Mouse (Mus musculus): ENCODE measurements around the gene Ccl19. TPM values are rescaled to one million over a fixed set of nuclear protein-coding genes. Genes with fewer than 3 reads are reported as not detected.

The Ccl19 gene
- polyA plus RNA-seq (2015; fragmentation: Nextera tagmentation; extraction: Ambion mirVana): 0.32 and 0.60 TPM in 2 replicates

GRCm38 (mm10) chr4:42756477-42756876, at the start of gene Ccl19:
TSS of gene Ccl19 (minus strand) at chr4:42756577.

GRCm38 (mm10) chr4:42773893-42774292, 17.5 kb upstream of the Ccl19 start, which contains the start of gene Ccl21a:
TSS of gene Ccl21a (minus strand) at chr4:42773993.

GRCm38 (mm10) chr4:42735245-42735644, 21.1 kb downstream of the Ccl19 start, which contains the start of gene 4930578G10Rik:
TSS of gene 4930578G10Rik (plus strand) at chr4:42735545.

Other genes with a start within 250 kb of the Ccl19 start
- not detected in 2 replicates for gene Fam205a2, start 228.4 kb downstream of the Ccl19 start, polyA plus RNA-seq (2015; fragmentation: Nextera tagmentation; extraction: Ambion mirVana)
- not detected in 2 replicates for gene Gm10591, start 144.4 kb downstream of the Ccl19 start, polyA plus RNA-seq (2015; fragmentation: Nextera tagmentation; extraction: Ambion mirVana)
- 1.3 TPM in 1 of 2 replicates, not detected in the other for gene Gm2564, start 126.9 kb downstream of the Ccl19 start, polyA plus RNA-seq (2015; fragmentation: Nextera tagmentation; extraction: Ambion mirVana)
- not detected in 2 replicates for gene Ccl27b, start 101.3 kb downstream of the Ccl19 start, polyA plus RNA-seq (2015; fragmentation: Nextera tagmentation; extraction: Ambion mirVana)
- gene Il11ra2, start 94.7 kb downstream of the Ccl19 start, polyA plus RNA-seq (2015; fragmentation: Nextera tagmentation; extraction: Ambion mirVana): not detected in 2 replicates
- not detected in 2 replicates for gene 4930578G10Rik, start 21.0 kb downstream of the Ccl19 start, polyA plus RNA-seq (2015; fragmentation: Nextera tagmentation; extraction: Ambion mirVana)
- gene Ccl21a, start 17.4 kb upstream of the Ccl19 start, polyA plus RNA-seq (2015; fragmentation: Nextera tagmentation; extraction: Ambion mirVana): 10.1 and 10.8 TPM in 2 replicates
- gene Fam205a1, start 97.3 kb upstream of the Ccl19 start, polyA plus RNA-seq (2015; fragmentation: Nextera tagmentation; extraction: Ambion mirVana): not detected in 2 replicates
- 0.04 TPM in 1 of 2 replicates, not detected in the other for gene Gm12394, start 100.2 kb upstream of the Ccl19 start, polyA plus RNA-seq (2015; fragmentation: Nextera tagmentation; extraction: Ambion mirVana)
- gene Fam205c, start 117.7 kb upstream of the Ccl19 start, polyA plus RNA-seq (2015; fragmentation: Nextera tagmentation; extraction: Ambion mirVana): 0.21 TPM in 1 of 2 replicates, not detected in the other
- gene Phf24, start 160.1 kb upstream of the Ccl19 start, polyA plus RNA-seq (2015; fragmentation: Nextera tagmentation; extraction: Ambion mirVana): 0.51 and 0.73 TPM in 2 replicates
- gene Dnajb5, start 193.2 kb upstream of the Ccl19 start, polyA plus RNA-seq (2015; fragmentation: Nextera tagmentation; extraction: Ambion mirVana): 16.7 and 18.6 TPM in 2 replicates
- gene 1700022I11Rik, start 213.0 kb upstream of the Ccl19 start, polyA plus RNA-seq (2015; fragmentation: Nextera tagmentation; extraction: Ambion mirVana): 0.32 and 0.42 TPM in 2 replicates
- gene Vcp, start 243.9 kb upstream of the Ccl19 start, polyA plus RNA-seq (2015; fragmentation: Nextera tagmentation; extraction: Ambion mirVana): 372 and 383 TPM in 2 replicates